ENCODE assay signal across 30 mouse cellular contexts in the genomic region with DNA sequence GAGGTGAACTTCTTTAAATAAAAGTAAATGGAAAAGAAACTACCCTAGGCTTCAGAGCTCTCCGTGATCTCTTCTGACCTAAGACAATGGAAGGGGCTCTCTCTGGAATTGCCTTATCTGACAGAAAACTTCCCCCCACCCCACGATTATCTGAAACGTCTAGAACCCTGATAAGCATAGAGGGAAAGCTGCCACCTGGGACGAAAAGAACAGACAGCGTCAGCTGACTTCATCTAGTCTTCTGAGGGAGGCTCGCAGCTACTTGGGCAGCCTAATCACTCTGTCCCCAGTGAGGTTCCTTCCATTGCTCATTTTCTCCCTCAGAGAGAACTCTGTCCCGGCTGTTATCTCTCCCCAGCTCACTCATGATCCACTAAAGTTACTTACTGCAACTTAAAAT. TPM values are rescaled to one million over a fixed set of nuclear protein-coding genes. Genes with fewer than 3 reads are reported as not detected.
DNase-seq lines count a peak whose midpoint lies in the region; ATAC-seq and TF ChIP-seq lines count a peak whose summit lies in the region.
"Had no signal": no experiment of that assay in that cellular context is flagged by ENCODE, and none has a peak within 500 bp of the region (broad histone marks: within the 10 kb centered on the region; RNA-seq: fewer than 3 reads in every experiment).

No protein-coding gene starts in this region.

- WGBS in lung, embryonic 15.5 days, result 48% methylated on average over 7 of the region's 7 CpGs
- WGBS in liver, embryonic 12.5 days (ENCODE audit: insufficient replicate concordance), result 30% methylated on average over 7 of the region's 7 CpGs
- 68% methylated on average over 7 of the region's 7 CpGs for WGBS in stomach, postnatal 0 days
- WGBS in intestine, embryonic 15.5 days, result 72% methylated on average over 7 of the region's 7 CpGs

- H3K4me3 ChIP-seq in lung, embryonic 15.5 days, result no peak overlapping the region
- no peak overlapping the region for H3K4me3 ChIP-seq in MEL (ENCODE audit: control insufficient read depth in 1 of 2, insufficient read depth in 1 of 2, low read depth in 2 of 2, low read length in 2 of 2)
- no peak overlapping the region for H3K4me3 ChIP-seq in liver, embryonic 12.5 days
- H3K4me3 ChIP-seq in stomach, postnatal 0 days (ENCODE audit: low read depth, low read length), result no peak overlapping the region
- no peak overlapping the region for H3K4me3 ChIP-seq in intestine, embryonic 15.5 days (replicated peaks)
- H3K4me3 ChIP-seq: embryonic facial prominence, embryonic 10.5 days; embryonic facial prominence, embryonic 13.5 days; erythroblast, embryonic 14.5 days; forebrain, embryonic 12.5 days; forebrain, embryonic 15.5 days; heart, embryonic 12.5 days; heart, embryonic 15.5 days; hindbrain, embryonic 10.5 days; hindbrain, embryonic 13.5 days had no signal

- ATAC-seq in lung, embryonic 15.5 days (ENCODE audit: borderline replicate concordance, extremely low read depth, low FRiP score, low TSS enrichment), result no peak
- no peak for ATAC-seq in liver, embryonic 12.5 days
- no peak for ATAC-seq in stomach, postnatal 0 days (ENCODE audit: low FRiP score, low TSS enrichment)
- ATAC-seq in intestine, embryonic 15.5 days, result no peak
- ATAC-seq: forebrain, embryonic 15.5 days; hindbrain, embryonic 16.5 days had no signal

- no peaks in the 10 kb centered on the region for H3K27me3 ChIP-seq in lung, embryonic 15.5 days
- no peaks in the 10 kb centered on the region for H3K27me3 ChIP-seq in MEL (ENCODE audit: control insufficient read depth in 1 of 2, insufficient read depth in 2 of 2, low read length in 2 of 2)
- H3K27me3 ChIP-seq in liver, embryonic 12.5 days (replicated peaks), result no peaks in the 10 kb centered on the region
- H3K27me3 ChIP-seq in stomach, postnatal 0 days (ENCODE audit: control insufficient read depth, insufficient read depth, low read length), result no peaks in the 10 kb centered on the region
- H3K27me3 ChIP-seq in intestine, embryonic 15.5 days (replicated peaks), result no peaks in the 10 kb centered on the region
- H3K27me3 ChIP-seq: CH12.LX; embryonic facial prominence, embryonic 13.5 days; forebrain, embryonic 12.5 days; forebrain, embryonic 15.5 days; heart, embryonic 12.5 days; heart, embryonic 15.5 days; hindbrain, embryonic 13.5 days had no signal

- TF ChIP-seq POLR2A in MEL (IDR thresholded peaks at IDR 0.05; ENCODE audit: control insufficient read depth in 1 of 2, insufficient read depth in 1 of 2, low read depth in 1 of 2, low read length in 2 of 2, poor library complexity in 1 of 2), result no peak

- peaks cover 29% of the 10 kb centered on the region for H3K4me1 ChIP-seq in lung, embryonic 15.5 days
- H3K4me1 ChIP-seq in MEL (ENCODE audit: control insufficient read depth in 1 of 2, insufficient read depth in 2 of 2, low read length in 2 of 2), result peaks cover 12 to 23% of the 10 kb centered on the region in 2 experiments
- peaks cover 45% of the 10 kb centered on the region for H3K4me1 ChIP-seq in liver, embryonic 12.5 days
- no peaks in the 10 kb centered on the region for H3K4me1 ChIP-seq in stomach, postnatal 0 days (replicated peaks; ENCODE audit: control insufficient read depth, insufficient read depth)
- H3K4me1 ChIP-seq in intestine, embryonic 15.5 days (replicated peaks), result 0 out of 2 replicates have a peak, but pooled peaks cover 3% of the 10 kb centered on the region
- H3K4me1 ChIP-seq: embryonic facial prominence, embryonic 10.5 days; embryonic facial prominence, embryonic 13.5 days; forebrain, embryonic 12.5 days; forebrain, embryonic 15.5 days; heart, embryonic 15.5 days; hindbrain, embryonic 10.5 days had no signal

- peaks cover 54% of the 10 kb centered on the region for H3K36me3 ChIP-seq in lung, embryonic 15.5 days
- H3K36me3 ChIP-seq in MEL (ENCODE audit: control insufficient read depth in 1 of 2, insufficient read depth in 2 of 2, low read length in 2 of 2), result peaks cover 8 to 26% of the 10 kb centered on the region in 2 experiments
- H3K36me3 ChIP-seq in liver, embryonic 12.5 days, result peaks cover 86% of the 10 kb centered on the region
- H3K36me3 ChIP-seq in stomach, postnatal 0 days (ENCODE audit: control insufficient read depth, insufficient read depth, low read length), result peaks cover 15% of the 10 kb centered on the region; the same call in 1 of the 2 replicates
- H3K36me3 ChIP-seq in intestine, embryonic 15.5 days, result peaks cover 36% of the 10 kb centered on the region

- H3K4me2 ChIP-seq in lung, embryonic 15.5 days, result no peak overlapping the region
- H3K4me2 ChIP-seq in liver, embryonic 12.5 days, result no peak overlapping the region
- H3K4me2 ChIP-seq in stomach, postnatal 0 days (replicated peaks; ENCODE audit: low read depth), result no peak overlapping the region
- H3K4me2 ChIP-seq in intestine, embryonic 15.5 days (replicated peaks), result no peak overlapping the region
- H3K4me2 ChIP-seq: embryonic facial prominence, embryonic 13.5 days; forebrain, embryonic 12.5 days; forebrain, embryonic 15.5 days; heart, embryonic 12.5 days; heart, embryonic 15.5 days; hindbrain, embryonic 13.5 days had no signal

- H3K9ac ChIP-seq in lung, embryonic 15.5 days, result no peak overlapping the region
- no peak overlapping the region for H3K9ac ChIP-seq in MEL (ENCODE audit: control insufficient read depth, low read depth, low read length, poor library complexity, severe bottlenecking)
- no peak overlapping the region for H3K9ac ChIP-seq in liver, embryonic 12.5 days
- H3K9ac ChIP-seq in stomach, postnatal 0 days (ENCODE audit: low read length), result no peak overlapping the region
- H3K9ac ChIP-seq in intestine, embryonic 15.5 days, result no peak overlapping the region
- H3K9ac ChIP-seq: embryonic facial prominence, embryonic 13.5 days; forebrain, embryonic 12.5 days; forebrain, embryonic 15.5 days; heart, embryonic 12.5 days; heart, embryonic 15.5 days; hindbrain, embryonic 13.5 days had no signal

- TF ChIP-seq EP300 in MEL (IDR thresholded peaks at IDR 0.05; ENCODE audit: low read depth in 1 of 2, low read length in 2 of 2), result peak; percentile 18 to 46; a peak in 2 of 4 replicates
- TF ChIP-seq EP300 in stomach, postnatal 0 days (optimal IDR thresholded peaks at IDR 0.05), result no peak

- H3K79me2 ChIP-seq in MEL (ENCODE audit: control insufficient read depth, insufficient read depth, low read length, poor library complexity), result no peaks in the 10 kb centered on the region; the same call in 1 of the 2 replicates

- no peak for TF ChIP-seq CTCF in MEL (IDR thresholded peaks at IDR 0.05 in 2 of 3, conservative IDR thresholded peaks at IDR 0.05 in 1 of 3; ENCODE audit: control insufficient read depth in 1 of 3, insufficient read depth in 1 of 3, low read depth in 2 of 3, low read length in 3 of 3, poor library complexity in 1 of 3, severe bottlenecking in 1 of 3)
- no peak for TF ChIP-seq CTCF in stomach, postnatal 0 days (IDR thresholded peaks at IDR 0.05; ENCODE audit: low read depth)

- no peak for TF ChIP-seq RAD21 in MEL (IDR thresholded peaks at IDR 0.05; ENCODE audit: low read depth, low read length)

- H3K27ac ChIP-seq in lung, embryonic 15.5 days, result peak overlapping the region; percentile 55
- H3K27ac ChIP-seq in MEL (ENCODE audit: control insufficient read depth, low read depth, low read length), result no peak overlapping the region
- 0 out of 2 replicates have a peak overlapping the region, but pooled peaks have one; percentile 4 for H3K27ac ChIP-seq in liver, embryonic 12.5 days
- H3K27ac ChIP-seq in stomach, postnatal 0 days (replicated peaks), result no peak overlapping the region
- H3K27ac ChIP-seq in intestine, embryonic 15.5 days, result no peak overlapping the region
- H3K27ac ChIP-seq: embryonic facial prominence, embryonic 10.5 days; embryonic facial prominence, embryonic 13.5 days; forebrain, embryonic 12.5 days; forebrain, embryonic 15.5 days; heart, embryonic 15.5 days; hindbrain, embryonic 10.5 days; hindbrain, embryonic 13.5 days had no signal

- no peaks in the 10 kb centered on the region for H3K9me3 ChIP-seq in lung, embryonic 15.5 days
- H3K9me3 ChIP-seq in MEL (replicated peaks; ENCODE audit: insufficient read depth, low read length), result no peaks in the 10 kb centered on the region
- H3K9me3 ChIP-seq in liver, embryonic 12.5 days (replicated peaks), result no peaks in the 10 kb centered on the region
- no peaks in the 10 kb centered on the region for H3K9me3 ChIP-seq in stomach, postnatal 0 days (ENCODE audit: control insufficient read depth, low read length)
- no peaks in the 10 kb centered on the region for H3K9me3 ChIP-seq in intestine, embryonic 15.5 days
- H3K9me3 ChIP-seq: embryonic facial prominence, embryonic 10.5 days; embryonic facial prominence, embryonic 13.5 days; forebrain, embryonic 12.5 days; forebrain, embryonic 15.5 days; G1E; heart, embryonic 12.5 days; heart, embryonic 15.5 days; hindbrain, embryonic 10.5 days; hindbrain, embryonic 13.5 days had no signal

- DNase-seq in lung, postnatal 25 days (ENCODE audit: low spot score), result no peak
- DNase-seq in MEL (ENCODE audit: low read depth, low spot score), result no peak
- DNase-seq in stomach, postnatal 0 days (ENCODE audit: low spot score), result no peak
- DNase-seq: adrenal gland, adult 2 months; adrenal gland, postnatal 14 days; B cell, adult 2 months; cerebellum, adult 11-12 months; cerebellum, adult 8-10 months; cerebellum, postnatal 10 days; cerebellum, postnatal 36 days; embryo, embryonic 11 days; gastrocnemius, postnatal 25 days; heart, adult 18-20 months; heart, postnatal 10 days; heart, postnatal 36 days had no signal

TF ChIP-seq in MEL, 35 proteins besides CTCF, POLR2A, EP300 and RAD21 (continues in another document):
- TF ChIP-seq ZNF384 (IDR thresholded peaks at IDR 0.05; ENCODE audit: low read depth, low read length) (no peak), USF1 (IDR thresholded peaks at IDR 0.05; ENCODE audit: low read depth, low read length) (peak; percentile 71), MAZ (IDR thresholded peaks at IDR 0.05; ENCODE audit: low read depth, low read length) (0 out of 2 replicates have a peak, but pooled peaks have one; percentile 37), ZKSCAN1 (IDR thresholded peaks at IDR 0.05; ENCODE audit: low read depth, low read length) (no peak), TCF12 (IDR thresholded peaks at IDR 0.05; ENCODE audit: low read depth, low read length) (peak; percentile 46; the same call in 1 of the 2 replicates), GATA1 (IDR thresholded peaks at IDR 0.05; ENCODE audit: low read depth, low read length) (peak; percentile 45; the same call in 1 of the 2 replicates), JUND (IDR thresholded peaks at IDR 0.05; ENCODE audit: low read depth, low read length) (no peak), ETS1 (IDR thresholded peaks at IDR 0.05; ENCODE audit: low read depth, low read length) (peak; percentile 74)

RNA-seq across cellular contexts. Expression of gene Gpam, which starts 36.9 kb away (rescaled TPM):
- polyA plus RNA-seq in lung, embryonic 15.5 days (2015; fragmentation: Nextera tagmentation; extraction: Ambion mirVana), result 28.7 and 29.2 TPM in 2 replicates
- 31.4 and 37.1 TPM in 2 replicates for total RNA-seq in MEL (2012; rRNA removed)
- 100 to 1,000 TPM in 1 of 2 experiments, 10 to 100 TPM in 1; 26.2 to 327 TPM for polyA plus RNA-seq in MEL (2012; ENCODE audit: insufficient read depth in 1 of 2, insufficient read length in 2 of 2, low read depth in 1 of 2, low replicate concordance in 2 of 2, missing spikeins in 1 of 2)
- polyA plus RNA-seq in liver, embryonic 12.5 days (2016; fragmentation: Nextera tagmentation; extraction: Ambion mirVana), result 26.9 and 27.1 TPM in 2 replicates
- 12.5 and 13.1 TPM in 2 replicates for polyA plus RNA-seq in stomach, postnatal 0 days (2015; fragmentation: Nextera tagmentation; extraction: Ambion mirVana)
- 23.5 and 24.5 TPM in 2 replicates for polyA plus RNA-seq in intestine, embryonic 15.5 days (2015; fragmentation: Nextera tagmentation; extraction: Ambion mirVana)

Comparison
In these comparisons a context has a peak if more than half of its experiments do, and no peak if none do; other contexts are left out.
1. H3K27ac ChIP-seq: peak in lung, embryonic 15.5 days (single experiment) and liver, embryonic 12.5 days (single experiment); none in MEL (single experiment), stomach, postnatal 0 days (single experiment) and intestine, embryonic 15.5 days (single experiment).